Mouse (Mus musculus): Measurements from ENCODE around the gene Akain1. TPM values are rescaled to one million over a fixed set of nuclear protein-coding genes. Genes with fewer than 3 reads are reported as not detected.
A peak's percentile ranks its signal among the peaks of the same experiment; 100 is the strongest.

Akain1 gene
- not detected in 2 replicates for polyA plus RNA-seq (2016; fragmentation: Nextera tagmentation; extraction: Ambion mirVana)

- H3K4me3 ChIP-seq, result peak within 1 kb of the TSS; percentile 53
- H3K9me3 ChIP-seq, result no peaks in the 10 kb centered on the region
- H3K36me3 ChIP-seq (replicated peaks), result no peaks in the 10 kb centered on the region
- no peak within 1 kb of the TSS for H3K27ac ChIP-seq
- H3K4me1 ChIP-seq, result peaks cover 19% of the 10 kb centered on the region
- DNase-seq (ENCODE audit: extremely low spot score, low spot score), result peak; percentile 75
- 0% methylated on average over 44 of the region's 44 CpGs for WGBS
- H3K27me3 ChIP-seq (ENCODE audit: poor library complexity, severe bottlenecking), result peaks cover 57% of the 10 kb centered on the region
These were observed at the start of gene Akain1 for GRCm38 (mm10) chr17:69438990-69439491. Gene Akain1 (plus strand): TSS chr17:69439326.

DNA sequence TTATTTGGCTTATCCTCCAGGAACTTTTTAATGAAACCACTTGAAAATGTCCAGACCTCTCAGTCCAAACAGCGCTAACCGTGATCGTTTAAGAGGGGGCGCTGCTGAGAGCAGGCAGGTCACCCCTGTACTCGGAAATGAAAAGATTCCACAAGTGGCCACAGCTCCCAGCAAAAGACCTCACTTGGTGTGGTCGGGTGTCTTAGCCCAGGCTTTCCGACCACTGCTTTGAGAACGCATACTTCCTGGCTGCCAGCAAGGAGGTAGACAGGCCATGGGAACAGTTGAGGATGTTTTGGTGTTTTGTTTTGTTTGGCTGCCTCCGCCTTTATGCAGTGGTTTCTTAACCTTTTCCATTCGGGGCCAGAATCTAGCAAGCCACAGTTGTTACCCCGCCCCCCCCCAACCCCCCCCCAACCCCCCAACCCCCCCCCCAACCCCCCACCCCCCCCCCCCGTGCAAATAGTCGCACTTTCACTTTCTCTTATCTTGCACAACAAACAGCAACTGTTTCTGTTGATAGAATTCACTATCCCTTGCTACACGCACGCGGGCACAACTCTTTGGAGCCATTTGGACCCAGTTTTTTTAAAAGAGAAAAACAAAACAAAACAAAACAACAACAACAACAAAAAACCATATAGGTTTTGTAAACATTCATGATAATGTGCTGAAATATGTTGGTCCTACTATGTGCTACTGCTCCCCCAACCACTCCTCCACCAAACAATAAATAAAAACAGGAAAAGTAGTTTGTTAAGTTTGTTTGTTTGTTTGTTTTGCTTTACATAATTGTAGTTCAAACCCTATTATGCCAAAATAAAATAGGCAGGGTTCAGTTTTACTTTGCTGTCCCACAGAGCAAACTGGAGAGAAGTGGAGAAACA lies 42.7 kb upstream of the Akain1 start:
- Histone ChIP-seq H3K9me3 (no peaks in the 10 kb centered on the region), H3K4me3 (no peak overlapping the region), H3K27ac (0 out of 2 replicates have a peak overlapping the region, but pooled peaks have one; percentile 30), H3K4me1 (0 out of 2 replicates have a peak, but pooled peaks cover 6% of the 10 kb centered on the region), H3K27me3 (ENCODE audit: poor library complexity, severe bottlenecking) (no peaks in the 10 kb centered on the region), H3K36me3 (replicated peaks) (peaks cover 4% of the 10 kb centered on the region)
- WGBS, result 35% methylated on average over 14 of the region's 16 CpGs
- DNase-seq (ENCODE audit: extremely low spot score, low spot score), result no peak

- no peak for DNase-seq (ENCODE audit: extremely low spot score, low spot score)
- H3K9me3 ChIP-seq, result no peaks in the 10 kb centered on the region
- H3K36me3 ChIP-seq (replicated peaks), result no peaks in the 10 kb centered on the region
- no peak overlapping the region for H3K27ac ChIP-seq
- no peaks in the 10 kb centered on the region for H3K27me3 ChIP-seq (ENCODE audit: poor library complexity, severe bottlenecking)
- H3K4me3 ChIP-seq, result no peak overlapping the region
- 60% methylated on average over 5 of the region's 5 CpGs for WGBS
- H3K4me1 ChIP-seq, result 0 out of 2 replicates have a peak, but pooled peaks cover 6% of the 10 kb centered on the region
These were observed 42.0 kb upstream of the Akain1 start for GRCm38 (mm10) chr17:69397163-69397562.

GRCm38 (mm10) chr17:69398092-69398491 lies 41.0 kb upstream of the Akain1 start:
- H3K4me1 ChIP-seq, result 0 out of 2 replicates have a peak, but pooled peaks cover 6% of the 10 kb centered on the region
- H3K27me3 ChIP-seq (ENCODE audit: poor library complexity, severe bottlenecking), result no peaks in the 10 kb centered on the region
- H3K27ac ChIP-seq, result no peak overlapping the region
- H3K36me3 ChIP-seq (replicated peaks), result no peaks in the 10 kb centered on the region
- no peak overlapping the region for H3K4me3 ChIP-seq
- H3K9me3 ChIP-seq, result no peaks in the 10 kb centered on the region
- no peak for DNase-seq (ENCODE audit: extremely low spot score, low spot score)

DNA sequence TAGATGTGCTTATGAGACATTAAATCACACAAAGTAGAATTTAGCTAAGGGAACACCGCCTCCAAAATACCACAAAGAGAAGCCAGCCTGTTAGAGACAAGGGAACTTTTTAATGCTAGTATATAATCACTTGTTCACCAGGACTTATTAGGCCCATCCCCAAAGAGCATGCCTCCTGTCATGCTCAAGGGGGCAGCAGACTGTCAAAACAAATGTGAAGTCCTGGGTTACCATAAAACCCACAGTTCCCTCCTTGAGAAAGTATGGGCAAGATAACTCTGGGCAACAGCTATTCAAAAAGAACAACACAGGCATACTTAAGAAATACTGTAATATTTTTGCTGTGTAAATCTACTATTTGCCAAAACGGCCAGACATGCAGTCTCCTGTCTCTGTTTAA lies 38.0 kb upstream of the Akain1 start:
- DNase-seq (ENCODE audit: extremely low spot score, low spot score), result no peak
- 85% methylated on average over 2 of the region's 2 CpGs for WGBS

DNA sequence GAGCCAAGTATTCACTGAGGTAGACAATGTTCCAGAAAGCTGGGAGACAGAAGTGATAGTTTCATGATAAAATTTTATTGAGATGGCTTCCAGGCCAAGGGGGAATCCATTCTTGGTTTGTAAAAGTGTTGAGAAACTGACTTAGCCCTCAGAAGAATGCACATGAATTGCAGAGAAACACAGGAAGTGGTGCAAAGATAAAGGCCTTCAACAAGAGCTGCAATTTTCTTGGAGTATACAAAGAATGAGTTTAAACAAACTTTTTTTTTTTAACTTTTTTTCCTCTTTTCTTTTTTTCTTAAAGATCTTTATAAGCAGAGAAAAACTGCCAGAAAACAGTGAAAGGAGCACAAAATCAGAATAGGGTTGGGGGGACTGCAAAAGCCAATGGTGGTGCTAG lies 23.0 kb upstream of the Akain1 start:
- Histone ChIP-seq H3K36me3 (replicated peaks) (no peaks in the 10 kb centered on the region), H3K9me3 (no peaks in the 10 kb centered on the region), H3K27me3 (ENCODE audit: poor library complexity, severe bottlenecking) (no peaks in the 10 kb centered on the region), H3K27ac (peak overlapping the region; percentile 97; the same call in 1 of the 2 replicates), H3K4me3 (peak overlapping the region; percentile 81), H3K4me1 (peaks cover 19% of the 10 kb centered on the region)
- no peak for DNase-seq (ENCODE audit: extremely low spot score, low spot score)

More for the DNA sequence above, 38.0 kb upstream of the Akain1 start:
- Histone ChIP-seq H3K9me3 (no peaks in the 10 kb centered on the region), H3K36me3 (replicated peaks) (no peaks in the 10 kb centered on the region), H3K27ac (no peak overlapping the region), H3K27me3 (ENCODE audit: poor library complexity, severe bottlenecking) (no peaks in the 10 kb centered on the region), H3K4me3 (no peak overlapping the region), H3K4me1 (0 out of 2 replicates have a peak, but pooled peaks cover 1% of the 10 kb centered on the region)

DNA sequence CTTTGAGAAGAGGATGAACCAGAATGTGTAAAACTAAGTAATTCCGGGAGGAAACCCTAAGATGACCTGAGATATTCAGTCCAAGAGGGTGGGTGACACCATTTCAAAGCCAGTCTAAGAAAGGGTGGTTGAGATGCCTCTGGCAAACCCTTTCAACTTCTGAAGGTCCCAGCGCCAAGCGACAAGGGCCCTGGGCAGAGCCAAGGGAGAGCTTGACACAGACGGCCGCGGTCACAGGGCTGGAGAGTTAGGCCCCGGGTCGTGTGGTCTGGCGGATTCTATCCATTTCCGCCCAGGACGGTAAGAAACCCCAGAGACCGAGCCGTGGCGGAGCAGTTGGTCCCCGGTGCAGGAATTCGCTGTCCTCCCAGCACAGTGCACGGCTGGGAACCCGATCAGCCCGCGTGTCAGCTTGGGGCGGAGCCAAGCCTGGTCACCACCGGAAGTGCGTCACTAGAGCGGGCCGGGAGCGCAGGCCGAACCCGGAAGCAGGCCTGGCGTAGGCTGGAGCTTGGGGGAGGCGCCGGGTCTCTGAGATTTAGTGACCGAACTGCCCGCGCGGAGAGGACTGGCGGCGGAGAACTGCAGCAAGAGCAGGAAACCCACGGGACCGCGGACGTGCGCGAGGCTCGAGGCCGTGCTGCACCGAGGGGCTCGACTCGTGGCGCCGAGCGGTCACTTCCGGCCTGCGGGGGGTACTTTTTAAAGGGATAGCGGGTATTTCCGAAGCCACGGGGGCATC lies 22.0 kb upstream of the Akain1 start:
- Histone ChIP-seq H3K36me3 (replicated peaks) (no peaks in the 10 kb centered on the region), H3K4me1 (peaks cover 22% of the 10 kb centered on the region), H3K9me3 (no peaks in the 10 kb centered on the region), H3K27me3 (ENCODE audit: poor library complexity, severe bottlenecking) (no peaks in the 10 kb centered on the region), H3K4me3 (peak overlapping the region; percentile 81), H3K27ac (peak overlapping the region; percentile 97)
- WGBS, result under 1% methylated on average over 56 of the region's 56 CpGs
- DNase-seq (ENCODE audit: extremely low spot score, low spot score), result peak; percentile 94

DNA sequence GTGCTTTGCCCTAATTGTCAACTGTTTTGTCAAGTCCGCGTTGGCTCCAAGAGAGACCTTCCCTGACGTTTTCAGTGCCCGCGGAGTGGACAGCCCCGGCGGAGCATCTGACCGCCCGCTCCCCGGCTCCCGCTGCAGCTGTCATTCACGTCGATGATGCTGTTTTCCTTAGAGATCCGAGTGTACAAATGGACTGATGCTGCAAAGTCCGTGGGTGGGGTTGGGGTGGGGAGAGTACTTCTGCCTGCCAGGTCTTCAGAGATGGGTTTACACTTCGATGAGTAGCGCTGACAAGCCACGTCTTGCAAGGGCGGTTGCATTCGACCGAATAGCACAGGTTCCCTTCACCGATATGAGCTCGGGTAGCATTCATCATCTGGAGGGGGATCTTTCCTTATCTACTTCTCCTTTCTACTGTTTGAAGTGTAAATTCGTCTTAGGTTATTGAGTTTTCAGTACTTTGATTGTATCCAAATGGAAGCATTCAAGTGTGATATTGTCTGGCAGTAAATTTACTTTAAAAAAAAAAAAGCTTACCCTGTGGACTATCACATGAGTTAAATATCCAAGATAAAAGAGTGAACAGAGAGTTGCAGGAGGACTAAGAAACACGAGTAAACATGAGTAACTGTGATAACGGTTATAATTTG lies 21.3 kb upstream of the Akain1 start:
- peaks cover 22% of the 10 kb centered on the region for H3K4me1 ChIP-seq
- no peak for DNase-seq (ENCODE audit: extremely low spot score, low spot score)
- H3K4me3 ChIP-seq, result peak overlapping the region; percentile 81
- no peaks in the 10 kb centered on the region for H3K36me3 ChIP-seq (replicated peaks)
- WGBS, result 4% methylated on average over 26 of the region's 26 CpGs
- H3K9me3 ChIP-seq, result no peaks in the 10 kb centered on the region
- H3K27me3 ChIP-seq (ENCODE audit: poor library complexity, severe bottlenecking), result no peaks in the 10 kb centered on the region
- H3K27ac ChIP-seq, result peak overlapping the region; percentile 97

DNA sequence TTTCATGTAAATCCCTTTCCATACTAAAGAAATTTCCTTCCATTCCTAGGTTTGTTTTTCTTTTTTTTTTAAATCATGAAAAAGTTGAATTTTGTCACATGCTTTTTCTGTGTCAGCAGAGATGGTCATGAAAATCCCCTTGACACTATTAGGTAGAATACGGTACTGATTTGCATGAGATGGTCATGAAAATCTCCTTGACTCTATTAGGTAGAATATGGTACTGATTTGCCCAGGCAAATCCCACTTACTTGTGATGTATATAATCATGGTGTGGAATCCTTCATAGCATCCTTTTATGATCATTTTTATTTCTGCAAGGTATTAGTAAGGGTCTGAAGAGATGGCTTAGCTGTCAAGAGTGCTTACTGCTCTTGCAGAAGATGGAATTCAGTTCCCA lies 17.5 kb upstream of the Akain1 start:
- peaks cover 14% of the 10 kb centered on the region; the same call in 1 of the 2 replicates for H3K4me1 ChIP-seq
- DNase-seq (ENCODE audit: extremely low spot score, low spot score), result no peak
- WGBS, result 5% methylated on average over 1 of the region's 1 CpGs
- no peaks in the 10 kb centered on the region for H3K27me3 ChIP-seq (ENCODE audit: poor library complexity, severe bottlenecking)
- no peaks in the 10 kb centered on the region for H3K36me3 ChIP-seq (replicated peaks)
- H3K27ac ChIP-seq, result peak overlapping the region; percentile 77
- H3K9me3 ChIP-seq, result no peaks in the 10 kb centered on the region
- no peak overlapping the region for H3K4me3 ChIP-seq

GRCm38 (mm10) chr17:69437836-69438235 lies 1.3 kb upstream of the Akain1 start:
- peaks cover 57% of the 10 kb centered on the region for H3K27me3 ChIP-seq (ENCODE audit: poor library complexity, severe bottlenecking)
- no peak overlapping the region for H3K27ac ChIP-seq
- no peaks in the 10 kb centered on the region for H3K9me3 ChIP-seq
- WGBS, result 79% methylated on average over 5 of the region's 5 CpGs
- peaks cover 19% of the 10 kb centered on the region for H3K4me1 ChIP-seq
- H3K36me3 ChIP-seq (replicated peaks), result no peaks in the 10 kb centered on the region
- no peak overlapping the region for H3K4me3 ChIP-seq
- DNase-seq (ENCODE audit: extremely low spot score, low spot score), result no peak

DNA sequence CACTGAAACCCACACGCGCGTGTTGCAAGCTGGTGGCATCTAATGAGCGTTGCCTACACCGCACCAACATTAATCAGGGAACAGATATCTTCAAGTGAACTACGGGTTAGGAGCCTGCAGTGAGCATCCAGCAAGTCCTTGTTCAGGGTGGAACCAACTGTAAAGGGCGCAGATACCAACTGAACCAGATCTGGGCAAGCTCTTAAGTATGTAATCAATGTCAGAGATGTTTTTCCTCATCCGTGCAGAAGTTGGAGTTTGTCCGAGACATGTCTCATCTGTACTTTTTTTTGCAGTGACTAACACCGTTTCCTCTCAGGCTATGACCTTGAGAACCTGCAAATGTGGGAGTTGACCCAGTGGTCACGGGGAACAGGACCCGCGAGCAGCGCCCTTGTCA lies 640 bp upstream of the Akain1 start:
- peaks cover 57% of the 10 kb centered on the region for H3K27me3 ChIP-seq (ENCODE audit: poor library complexity, severe bottlenecking)
- H3K27ac ChIP-seq, result no peak overlapping the region
- WGBS, result 35% methylated on average over 14 of the region's 14 CpGs
- DNase-seq (ENCODE audit: extremely low spot score, low spot score), result no peak
- peak overlapping the region; percentile 53 for H3K4me3 ChIP-seq
- H3K4me1 ChIP-seq, result peaks cover 19% of the 10 kb centered on the region
- no peaks in the 10 kb centered on the region for H3K36me3 ChIP-seq (replicated peaks)
- H3K9me3 ChIP-seq, result no peaks in the 10 kb centered on the region
